Mouse (Mus musculus) T-helper 2 cell (primary cell): ENCODE results near the gene Lasp1.

Source experiments
- in situ Hi-C: fragments of 300-600 bp; cut with MboI, MseI; formaldehyde crosslinking; loops from one replicate; pipeline ENCODE4 v1.15.1; 2025; ENCODE audit warnings: high pct_unique_total_duplicates

Gene Lasp1

DNA sequence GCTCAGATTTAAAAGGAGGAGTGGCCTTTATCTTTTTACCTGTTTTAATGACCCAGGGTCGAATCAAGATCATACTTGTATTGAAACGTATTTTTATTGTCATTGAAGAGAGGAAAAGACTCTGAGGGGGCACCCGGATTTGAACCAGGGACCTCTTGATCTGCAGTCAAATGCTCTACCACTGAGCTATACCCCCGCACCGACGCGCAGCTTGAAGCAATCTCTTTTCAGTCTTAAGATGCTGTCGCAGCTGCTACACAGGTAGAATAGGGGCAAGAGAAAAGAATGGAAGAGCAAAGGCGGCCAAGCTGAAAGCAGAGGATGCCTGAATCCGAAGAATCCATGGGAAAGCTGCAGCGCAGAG is at the start of gene Lasp1:
Gene Lasp1 (plus strand): TSS at position 219 of the 364 bp plus-strand sequence.
- in situ Hi-C loops: loop anchor here (5.0 kb wide), 1 partner anchor 194 kb away; no protein-coding TSS in a partner anchor

GRCm38 (mm10) chr11:97753277-97753676 is 45.5 kb upstream of the Lasp1 start:
- in situ Hi-C loops: no loop called here

- in situ Hi-C loops: no loop called here
These were observed 40.7 kb upstream of the Lasp1 start for GRCm38 (mm10) chr11:97758125-97758524.

GRCm38 (mm10) chr11:97758942-97759341 is 39.9 kb upstream of the Lasp1 start:
- in situ Hi-C loops: no loop called here

DNA sequence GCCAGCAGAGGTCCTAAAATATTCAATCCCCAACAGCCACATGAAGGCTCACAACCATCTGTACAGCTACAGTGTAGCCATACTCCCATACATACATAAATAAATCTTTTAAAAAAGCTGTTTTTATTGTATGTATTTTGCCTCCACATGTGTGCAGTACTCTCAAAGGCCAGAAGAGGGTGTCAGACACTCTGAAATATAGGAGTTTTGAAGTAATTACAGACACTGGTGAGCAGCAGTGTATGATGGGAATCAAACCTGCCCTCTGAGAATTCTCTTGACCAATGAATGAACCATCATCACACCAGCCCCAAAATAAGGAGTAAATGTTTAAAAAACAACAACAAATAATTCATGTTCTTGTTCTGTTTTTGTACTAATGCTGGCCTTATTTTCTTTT is 37.2 kb upstream of the Lasp1 start:
- in situ Hi-C loops: no loop called here

GRCm38 (mm10) chr11:97766154-97766881 is 32.5 kb upstream of the Lasp1 start, which contains the start of gene Cwc25:
TSS of gene Cwc25 (minus strand) at chr11:97766556.
- in situ Hi-C loops: no loop called here

GRCm38 (mm10) chr11:97769704-97770103 is 29.1 kb upstream of the Lasp1 start:
- in situ Hi-C loops: no loop called here

DNA sequence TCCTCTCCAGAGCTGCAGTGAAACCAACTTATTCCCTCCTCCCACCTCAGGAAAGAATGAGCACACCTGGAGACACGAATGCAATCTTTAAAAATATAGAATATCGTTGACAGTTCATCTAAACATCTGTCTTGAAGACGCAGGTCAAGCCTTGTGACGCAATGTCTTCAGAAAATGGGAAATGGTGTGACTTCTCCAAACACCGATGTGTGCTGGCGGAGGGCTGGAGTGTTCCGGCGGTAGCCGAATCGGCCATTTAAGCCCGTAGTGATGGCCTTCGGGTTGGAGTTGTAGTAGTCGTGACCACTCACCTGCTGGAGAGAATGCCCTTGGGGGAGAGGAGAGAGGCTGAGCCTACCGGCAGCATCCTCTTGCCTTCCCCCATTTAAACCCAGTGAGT is 27.4 kb upstream of the Lasp1 start:
- in situ Hi-C loops: no loop called here

DNA sequence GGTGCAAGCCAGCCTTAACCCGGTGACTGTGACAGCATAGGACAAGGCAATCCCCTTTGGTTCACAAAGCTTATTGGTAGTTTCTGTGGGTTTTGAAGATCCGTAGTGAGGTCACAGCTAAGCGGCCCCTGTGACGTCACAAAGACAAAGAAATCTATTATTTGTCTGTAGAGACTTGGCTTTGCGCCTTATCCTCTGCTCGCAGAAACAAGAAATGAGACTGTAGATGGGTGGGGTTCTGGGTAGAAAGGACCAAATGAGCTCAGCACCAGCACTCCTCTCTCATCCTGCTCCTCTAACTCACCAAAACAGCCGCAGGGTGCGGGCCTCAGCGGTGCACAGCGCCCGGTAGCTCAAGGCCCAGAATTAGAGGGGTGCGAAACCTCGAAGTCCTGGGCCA is 23.6 kb upstream of the Lasp1 start:
- in situ Hi-C loops: no loop called here

DNA sequence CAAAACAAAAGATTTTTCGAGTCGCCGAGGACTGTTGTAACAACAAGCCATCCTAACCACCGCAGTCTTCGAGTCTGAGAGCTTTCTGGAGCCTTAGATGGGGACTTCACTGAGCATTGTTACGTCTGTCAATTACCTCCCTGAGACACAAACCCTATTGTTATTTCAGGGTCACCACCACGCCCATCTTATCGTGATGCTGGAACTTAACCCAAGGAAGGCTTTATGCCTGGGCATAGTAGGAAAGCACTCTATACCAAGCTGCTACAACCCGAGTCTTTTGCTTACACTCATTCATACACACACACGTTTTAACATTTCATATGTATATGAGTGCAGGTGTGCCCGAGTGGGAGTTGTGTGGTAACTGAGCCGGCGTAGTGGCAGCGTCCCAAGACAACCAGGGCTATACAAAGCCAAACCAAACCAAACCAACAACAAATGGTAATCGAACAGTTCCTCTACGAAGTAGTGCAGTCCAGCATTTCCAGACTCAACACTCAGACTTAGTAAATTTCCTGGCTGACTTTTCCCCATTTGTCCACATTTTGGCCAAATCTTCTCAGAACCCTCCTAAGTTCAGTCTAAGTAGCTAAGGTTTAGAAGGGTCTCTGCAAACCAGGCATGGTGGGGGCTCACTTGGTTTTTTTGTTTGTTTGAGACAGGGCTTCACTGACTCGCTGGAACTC is 22.8 kb upstream of the Lasp1 start, which contains the start of gene 1700001P01Rik:
Gene 1700001P01Rik (minus strand): TSS at position 111 of the 689 bp plus-strand sequence.
- in situ Hi-C loops: no loop called here

DNA sequence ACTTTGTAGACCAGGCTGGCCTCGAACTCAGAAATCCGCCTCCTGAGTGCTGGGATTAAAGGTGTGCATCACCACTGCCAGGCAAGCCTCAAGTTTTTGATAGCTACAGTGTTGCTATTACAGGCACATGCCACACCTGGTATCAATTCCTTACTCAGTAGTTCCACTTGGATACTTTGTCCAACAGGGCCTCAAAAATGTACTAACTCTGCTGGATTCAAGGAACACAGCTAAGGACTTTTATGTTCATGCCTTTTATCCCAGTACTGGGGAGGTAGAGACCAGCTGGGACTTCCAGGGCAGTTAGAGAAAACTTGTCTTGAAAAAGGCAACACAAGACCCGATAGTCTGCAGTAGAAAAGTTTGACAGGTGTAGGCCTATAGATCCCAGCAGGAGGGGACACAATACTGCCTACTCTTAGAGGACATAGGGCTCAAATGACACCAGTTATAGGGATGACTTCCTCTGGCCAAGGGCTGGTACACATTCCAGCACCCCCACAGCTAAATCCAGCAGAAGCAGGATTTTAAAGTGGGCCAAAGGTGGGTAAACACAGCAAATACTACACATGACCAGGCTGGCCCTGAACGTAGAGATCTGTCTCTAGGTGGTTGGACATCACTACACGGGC is 22.2 kb upstream of the Lasp1 start:
- in situ Hi-C loops: no loop called here

- in situ Hi-C loops: no loop called here
These were observed 21.7 kb upstream of the Lasp1 start for GRCm38 (mm10) chr11:97777129-97777529.

GRCm38 (mm10) chr11:97778918-97779317 is 19.9 kb upstream of the Lasp1 start:
- in situ Hi-C loops: no loop called here

GRCm38 (mm10) chr11:97779968-97780701 is 18.7 kb upstream of the Lasp1 start:
- in situ Hi-C loops: no loop called here

DNA sequence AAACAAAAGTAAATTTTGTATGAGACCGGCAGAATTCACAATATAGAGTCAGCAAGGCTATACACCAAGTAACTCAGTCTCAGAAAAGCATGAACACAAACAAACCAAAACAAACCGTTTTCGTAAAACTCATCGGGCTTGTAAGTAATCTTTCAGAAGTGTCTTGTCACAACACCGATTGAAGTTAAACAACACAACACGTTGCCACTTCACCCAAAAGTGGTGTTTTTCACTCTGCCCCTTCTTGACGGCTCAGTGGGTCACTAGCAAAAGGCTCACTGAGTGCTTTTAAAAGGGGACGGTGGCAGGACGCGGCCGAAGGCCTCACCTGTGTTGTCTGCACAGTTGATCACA is 17.3 kb upstream of the Lasp1 start:
- in situ Hi-C loops: no loop called here

DNA sequence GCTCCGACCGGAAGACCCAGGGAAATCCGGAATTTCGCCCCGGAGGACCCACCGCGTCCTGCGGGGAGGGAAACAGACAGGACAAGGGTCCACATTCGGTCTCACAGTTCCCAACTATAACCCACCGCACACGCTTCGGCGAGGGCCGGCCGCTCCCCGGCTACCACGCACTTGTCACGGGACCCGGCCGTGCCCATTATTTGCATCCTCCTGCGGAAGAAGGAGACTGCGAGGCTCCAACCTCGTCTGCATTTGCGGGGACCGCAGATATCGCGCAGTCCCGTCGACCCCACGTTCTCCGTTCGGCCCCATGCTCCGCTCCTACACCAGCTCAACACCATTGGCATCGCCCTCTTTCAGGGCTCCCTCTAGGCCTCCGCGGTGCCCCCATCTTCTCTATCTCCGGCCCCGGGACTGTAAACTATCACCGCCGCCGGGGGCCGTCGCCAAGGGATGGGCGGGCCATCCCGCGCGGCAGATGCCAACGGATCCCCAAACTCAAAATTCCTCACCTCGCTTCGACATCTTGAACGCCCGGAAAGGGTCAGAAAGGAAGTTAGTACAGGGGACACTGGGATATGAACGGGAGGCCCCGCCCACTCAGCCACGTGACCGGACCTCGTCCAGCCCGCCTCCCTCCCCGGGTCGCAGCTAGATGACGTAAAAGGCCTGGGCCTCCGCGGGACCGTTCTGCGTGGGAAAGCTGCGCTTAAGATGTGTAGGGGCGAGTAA is 16.8 kb upstream of the Lasp1 start, which contains the start of gene Rpl23:
Gene Rpl23 (minus strand): TSS at position 606 of the 732 bp plus-strand sequence.
- in situ Hi-C loops: no loop called here

- in situ Hi-C loops: no loop called here
These were observed 16.3 kb upstream of the Lasp1 start for GRCm38 (mm10) chr11:97782564-97782895.

DNA sequence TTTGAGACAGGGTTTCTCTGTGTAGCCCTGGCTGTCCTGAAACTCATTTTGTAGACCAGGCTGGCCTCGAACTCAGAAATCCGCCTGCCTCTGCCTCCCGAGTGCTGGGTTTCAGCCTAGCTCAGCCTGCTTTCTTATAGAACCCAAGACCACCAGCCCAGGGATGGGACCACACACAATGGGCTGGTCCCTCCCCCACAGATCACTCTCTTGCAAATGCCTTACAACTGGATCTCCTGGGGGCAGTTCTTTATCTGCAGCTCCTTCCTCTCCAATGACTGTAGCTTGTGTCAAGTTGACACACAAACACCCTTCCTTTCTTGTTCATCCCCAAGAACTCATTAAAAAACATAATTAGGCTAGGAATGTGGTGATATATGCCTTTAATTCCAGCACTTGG is 10.8 kb upstream of the Lasp1 start:
- in situ Hi-C loops: no loop called here

DNA sequence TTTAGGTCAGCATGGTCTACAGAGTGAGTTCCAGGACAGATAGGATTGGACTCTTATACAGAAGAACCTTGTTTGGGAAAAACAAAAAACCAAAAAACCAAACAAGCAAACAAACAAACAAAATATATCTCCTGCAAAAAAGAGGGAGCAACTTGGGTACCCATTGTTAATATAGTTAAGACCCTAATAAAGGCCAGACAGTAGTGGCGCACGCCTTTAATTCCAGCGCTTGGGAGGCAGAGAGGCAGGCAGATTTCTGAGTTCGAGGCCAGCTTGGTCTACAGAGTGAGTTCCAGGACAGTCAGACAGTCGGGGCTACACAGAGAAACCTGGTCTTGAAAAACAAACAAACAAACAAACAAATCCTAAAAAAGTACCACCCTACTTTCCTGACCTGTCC is 9.1 kb upstream of the Lasp1 start:
- in situ Hi-C loops: loop anchor here (5.0 kb wide), 1 partner anchor 98 kb away; no protein-coding TSS in a partner anchor

- in situ Hi-C loops: loop anchor here (5.0 kb wide), 1 partner anchor 96 kb away; no protein-coding TSS in a partner anchor
These were observed 7.9 kb upstream of the Lasp1 start for GRCm38 (mm10) chr11:97790778-97791438.

DNA sequence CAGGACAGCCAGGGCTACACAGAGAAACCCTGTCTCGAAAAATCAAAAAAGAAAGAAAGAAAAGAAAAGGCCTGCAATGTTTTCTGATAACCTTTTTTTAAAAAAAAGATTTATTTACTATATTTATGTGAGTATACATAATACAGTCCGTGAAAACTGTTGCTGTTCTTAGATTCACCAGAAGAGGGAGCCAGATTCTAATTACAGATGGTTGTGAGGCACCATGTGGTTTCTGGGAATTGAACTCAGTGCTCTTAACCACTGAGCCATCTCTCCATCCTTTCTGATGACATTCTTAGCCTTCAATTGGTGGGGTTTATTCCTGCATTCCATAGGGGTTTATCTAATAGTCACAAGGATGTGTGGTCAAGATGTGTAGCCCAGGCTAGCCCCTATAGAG is 5.6 kb upstream of the Lasp1 start:
- in situ Hi-C loops: loop anchor here (5.0 kb wide), 1 partner anchor 94 kb away; no protein-coding TSS in a partner anchor
